Mouse (Mus musculus) liver, adult 2 months (tissue): ENCODE measurements at regions not wholly inside any gene's neighbourhood (a gene's known extent, or its start where the extent isn't known, plus 50 kb on each side); places are given as distances from the start of the nearest gene placed in this dataset.

Experiments
- DNase-seq: peaks from one replicate; pipeline ENCODE4 v3.0.0-alpha.2; 2011; ENCODE audit warnings: low read depth, low spot score; ENCODE audit errors: extremely low read depth
- H3K27ac ChIP-seq: fragments of 200-500 bp; replicated peaks from 2 replicates; pipeline ENCODE4 v1.5.1; 2012; ENCODE audit warnings: low read depth, mild to moderate bottlenecking, control low read depth, inconsistent platforms, low read length; ENCODE audit not compliant: insufficient read depth
- H3K27me3 ChIP-seq: fragments of 200-500 bp; 2 replicates; pipeline ENCODE4 v1.6.1; 2012; ENCODE audit warnings: mild to moderate bottlenecking, moderate library complexity, low read length, inconsistent platforms; ENCODE audit not compliant: control insufficient read depth, insufficient read depth
- H3K36me3 ChIP-seq: fragments of 200-500 bp; 2 replicates; pipeline ENCODE4 v1.6.1; 2012; ENCODE audit warnings: low read length, inconsistent platforms; ENCODE audit not compliant: control insufficient read depth, insufficient read depth
- H3K4me1 ChIP-seq: fragments of 200-500 bp; 2 replicates; pipeline ENCODE4 v1.6.1; 2011; ENCODE audit warnings: low read length; ENCODE audit not compliant: control insufficient read depth, insufficient read depth
- H3K4me3 ChIP-seq: fragments of 200-500 bp; 2 replicates; pipeline ENCODE4 v1.5.1; 2011; ENCODE audit warnings: low read depth, mild to moderate bottlenecking, control low read depth, low read length, moderate library complexity; ENCODE audit not compliant: insufficient read depth
- H3K79me2 ChIP-seq: fragments of 200-500 bp; 2 replicates; pipeline ENCODE4 v1.6.1; 2012; ENCODE audit warnings: inconsistent platforms, mild to moderate bottlenecking, low read length, moderate library complexity; ENCODE audit not compliant: control insufficient read depth, insufficient read depth
- H3K9ac ChIP-seq: fragments of 200-500 bp; 2 replicates; pipeline ENCODE4 v1.6.1; 2012; ENCODE audit warnings: low read depth, mild to moderate bottlenecking, control low read depth, inconsistent platforms, low read length
- CTCF ChIP-seq: fragments of 200-500 bp; IDR thresholded peaks from 2 replicates; pipeline ENCODE4 v1.5.1; 2011; ENCODE audit warnings: low read depth, low read length, control low read depth
- POLR2A ChIP-seq: fragments of 200-500 bp; IDR thresholded peaks from 2 replicates; pipeline ENCODE4 v1.6.1; 2011; ENCODE audit warnings: low read length, control low read depth; ENCODE audit not compliant: insufficient read depth; ENCODE audit errors: extremely low read depth
- WGBS: fragments of 180-500 bp; shearing (Covaris S2); methylation state at CpG from one replicate; pipeline ENCODE4 v1.1.7; 2018; 5-methylcytosine and 5-hydroxymethylcytosine counted together

- no peak overlapping the region for H3K9ac ChIP-seq
- DNase-seq, result no peak
- no peaks in the 10 kb centered on the region for H3K79me2 ChIP-seq
- TF ChIP-seq CTCF (no peak), POLR2A (no peak)
- 89% methylated on average over 6 of the region's 6 CpGs for WGBS
- no peak overlapping the region for H3K27ac ChIP-seq
- H3K4me3 ChIP-seq, result no peak overlapping the region
- no peaks in the 10 kb centered on the region for H3K4me1 ChIP-seq
- no peaks in the 10 kb centered on the region for H3K36me3 ChIP-seq
- H3K27me3 ChIP-seq, result no peaks in the 10 kb centered on the region
These were observed 93.1 kb upstream of the Atp6ap2 start for GRCm38 (mm10) chrX:12494535-12494934.

DNA sequence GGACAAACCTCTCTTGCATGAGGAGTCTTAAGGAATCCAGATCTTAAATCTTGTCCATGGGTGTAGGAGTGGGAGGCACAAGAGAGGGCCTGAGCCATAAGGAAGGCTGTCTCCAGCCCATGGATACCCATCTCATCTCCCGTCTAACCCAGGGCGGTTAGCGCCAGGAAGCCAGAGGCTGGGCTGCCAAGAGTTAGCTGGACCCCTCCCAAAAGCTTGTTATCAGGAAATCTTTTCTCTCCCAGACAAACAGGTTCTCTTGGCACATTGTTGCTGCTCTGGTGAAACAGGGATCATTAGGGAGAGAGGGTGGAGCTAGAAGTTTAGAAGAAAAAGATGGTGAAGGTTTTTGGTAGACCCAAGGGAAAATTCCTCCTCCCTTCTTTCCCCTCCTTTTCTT lies 87.0 kb upstream of the Atp6ap2 start:
- Histone ChIP-seq H3K4me3 (no peak overlapping the region), H3K4me1 (peaks cover 25% of the 10 kb centered on the region), H3K9ac (no peak overlapping the region), H3K36me3 (no peaks in the 10 kb centered on the region), H3K27me3 (no peaks in the 10 kb centered on the region), H3K79me2 (no peaks in the 10 kb centered on the region), H3K27ac (no peak overlapping the region)
- 17% methylated on average over 3 of the region's 3 CpGs for WGBS
- DNase-seq, result peak; percentile 80
- TF ChIP-seq CTCF, result no peak

- peak; percentile 81 for DNase-seq
- no peak for TF ChIP-seq POLR2A
- no peak for TF ChIP-seq CTCF
- 29% methylated on average over 4 of the region's 4 CpGs for WGBS
- no peak overlapping the region for H3K4me3 ChIP-seq
- no peaks in the 10 kb centered on the region for H3K36me3 ChIP-seq
- H3K27ac ChIP-seq, result peak overlapping the region; percentile 18; the same call in 1 of the 2 replicates
- no peaks in the 10 kb centered on the region for H3K79me2 ChIP-seq
- no peak overlapping the region for H3K9ac ChIP-seq
- no peaks in the 10 kb centered on the region for H3K27me3 ChIP-seq
- peaks cover 25% of the 10 kb centered on the region for H3K4me1 ChIP-seq
These were observed 85.2 kb upstream of the Atp6ap2 start for GRCm38 (mm10) chrX:12502364-12502763.

- H3K27ac ChIP-seq, result peak overlapping the region; percentile 26; the same call in 1 of the 2 replicates
- TF ChIP-seq POLR2A, result no peak
- TF ChIP-seq CTCF, result no peak
- WGBS, result 18% methylated on average over 1 of the region's 1 CpGs
These were observed 84.0 kb upstream of the Atp6ap2 start for GRCm38 (mm10) chrX:12503581-12503980.

GRCm38 (mm10) chrX:12511119-12511518 lies 76.5 kb upstream of the Atp6ap2 start:
- H3K9ac ChIP-seq, result no peak overlapping the region
- H3K36me3 ChIP-seq, result no peaks in the 10 kb centered on the region
- H3K79me2 ChIP-seq, result no peaks in the 10 kb centered on the region
- no peaks in the 10 kb centered on the region for H3K27me3 ChIP-seq
- DNase-seq, result peak; percentile 54
- no peaks in the 10 kb centered on the region for H3K4me1 ChIP-seq
- no peak overlapping the region for H3K4me3 ChIP-seq
- H3K27ac ChIP-seq, result no peak overlapping the region
- TF ChIP-seq POLR2A (no peak), CTCF (peak; percentile 33; the same call in 1 of the 2 replicates)
- WGBS, result 20% methylated on average over 3 of the region's 3 CpGs

More at GRCm38 (mm10) chrX:12503581-12503980, 84.0 kb upstream of the Atp6ap2 start:
- DNase-seq, result peak; percentile 62
- no peaks in the 10 kb centered on the region for H3K79me2 ChIP-seq
- peaks cover 25% of the 10 kb centered on the region for H3K4me1 ChIP-seq
- H3K36me3 ChIP-seq, result no peaks in the 10 kb centered on the region
- no peaks in the 10 kb centered on the region for H3K27me3 ChIP-seq
- H3K9ac ChIP-seq, result no peak overlapping the region
- H3K4me3 ChIP-seq, result no peak overlapping the region

- no peak for DNase-seq
- H3K27me3 ChIP-seq, result no peaks in the 10 kb centered on the region
- no peak overlapping the region for H3K4me3 ChIP-seq
- H3K79me2 ChIP-seq, result no peaks in the 10 kb centered on the region
- TF ChIP-seq POLR2A, result no peak
- TF ChIP-seq CTCF, result no peak
- H3K36me3 ChIP-seq, result no peaks in the 10 kb centered on the region
- no peak overlapping the region for H3K9ac ChIP-seq
- no peak overlapping the region for H3K27ac ChIP-seq
- 96% methylated on average over 3 of the region's 3 CpGs for WGBS
- no peaks in the 10 kb centered on the region for H3K4me1 ChIP-seq
These were observed 62.6 kb upstream of the Atp6ap2 start for GRCm38 (mm10) chrX:12525044-12525443.
